Mouse (Mus musculus): ENCODE measurements at regions not wholly inside any gene's neighbourhood (a gene's known extent, or its start where the extent isn't known, plus 50 kb on each side); places are given as distances from the start of the nearest gene placed in this dataset.

DNA sequence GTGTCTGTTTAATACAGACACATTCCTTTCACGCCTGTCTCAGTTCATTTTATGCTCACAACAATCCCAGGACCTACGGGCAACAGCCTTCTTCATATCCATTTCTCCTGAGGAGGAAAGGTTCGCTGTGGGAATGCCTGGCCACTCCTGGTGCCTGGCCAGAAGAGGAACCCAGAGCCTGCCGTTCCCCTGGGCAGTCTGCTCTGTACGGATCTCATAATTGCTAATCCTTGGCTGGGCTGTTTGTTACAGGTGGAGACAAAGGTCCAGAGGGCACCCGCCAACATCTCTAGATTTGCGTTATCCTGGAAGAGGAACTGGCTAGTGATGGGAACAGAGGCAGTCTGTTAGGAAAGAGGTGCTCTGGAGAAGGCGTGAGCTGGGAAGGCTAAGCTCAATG, 53.4 kb upstream of the Alk start:
- TF ChIP-seq EP300 (IDR thresholded peaks at IDR 0.05; ENCODE audit: insufficient read depth, low read depth, low read length) = no peak
- no peak for TF ChIP-seq CTCF (IDR thresholded peaks at IDR 0.05; ENCODE audit: low read depth, low read length)
- no peak for TF ChIP-seq POLR2A (IDR thresholded peaks at IDR 0.05; ENCODE audit: insufficient read depth, low read length)
- Histone ChIP-seq H3K4me1 (ENCODE audit: control insufficient read depth, insufficient read depth, low read length) (no peaks in the 10 kb centered on the region), H3K27me3 (ENCODE audit: control insufficient read depth, insufficient read depth, low read length, poor library complexity, severe bottlenecking) (no peaks in the 10 kb centered on the region), H3K4me3 (ENCODE audit: low read depth, low read length) (no peak overlapping the region), H3K9ac (ENCODE audit: low read depth, poor library complexity, severe bottlenecking) (no peak overlapping the region), H3K27ac (ENCODE audit: insufficient read depth, low read length) (no peak overlapping the region), H3K36me3 (ENCODE audit: control insufficient read depth, insufficient read depth, low read length, poor library complexity, severe bottlenecking) (no peaks in the 10 kb centered on the region), H3K9me3 (replicated peaks; ENCODE audit: control insufficient read depth, insufficient read depth, low read length, poor library complexity, severe bottlenecking) (no peaks in the 10 kb centered on the region)

Data from ES-Bruce4 (cell line).